Mouse (Mus musculus) myocyte (in vitro differentiated cells): ENCODE data around the gene Gm5938. TPM values are rescaled to one million over a fixed set of nuclear protein-coding genes. Genes with fewer than 3 reads are reported as not detected.

Experiments
- H3K27me3 ChIP-seq: one replicate; pipeline ENCODE4 v1.6.1; 2011; ENCODE audit not compliant: control insufficient read depth, insufficient read depth, insufficient read length
- H3K36me3 ChIP-seq: one replicate; pipeline ENCODE4 v1.6.1; 2011; ENCODE audit not compliant: control insufficient read depth, insufficient read depth
- H3K4me2 ChIP-seq: one replicate; pipeline ENCODE4 v1.6.1; 2011; ENCODE audit warnings: low read depth, control low read depth
- H3K4me3 ChIP-seq: one replicate; pipeline ENCODE4 v1.5.1; 2011; ENCODE audit warnings: mild to moderate bottlenecking, control low read depth, moderate library complexity
- H3K79me2 ChIP-seq: one replicate; pipeline ENCODE4 v1.6.1; 2011; ENCODE audit not compliant: control insufficient read depth, insufficient read depth
- H3ac ChIP-seq: one replicate; pipeline ENCODE4 v1.6.1; 2011; ENCODE audit not compliant: control insufficient read depth, insufficient read length
- CEBPB ChIP-seq: IDR thresholded peaks from 2 replicates; pipeline ENCODE4 v1.6.1; 2011; ENCODE audit warnings: mild to moderate bottlenecking, moderate library complexity; ENCODE audit not compliant: poor library complexity, insufficient read depth, severe bottlenecking
- E2F4 ChIP-seq: IDR thresholded peaks from one replicate; pipeline ENCODE4 v1.6.1; 2011; ENCODE audit warnings: mild to moderate bottlenecking, control low read depth, moderate library complexity; ENCODE audit not compliant: insufficient read depth
- MAX ChIP-seq: IDR thresholded peaks from one replicate; pipeline ENCODE4 v1.6.1; 2011; ENCODE audit warnings: low read depth, mild to moderate bottlenecking, control low read depth
- MYOD1 ChIP-seq, 3 experiments: IDR thresholded peaks; one replicate each; pipeline ENCODE4 v1.6.1; 2011; ENCODE audit warnings: control low read depth in 2 of 3, low read depth in 2 of 3, mild to moderate bottlenecking in 2 of 3, moderate library complexity in 1 of 3; ENCODE audit not compliant: insufficient read length in 2 of 3, control insufficient read depth in 1 of 3
- MYOG ChIP-seq, 3 experiments: IDR thresholded peaks; one replicate each; pipeline ENCODE4 v1.6.1; 2011; ENCODE audit warnings: control low read depth in 2 of 3, low read depth in 2 of 3, mild to moderate bottlenecking in 2 of 3; ENCODE audit not compliant: insufficient read length in 2 of 3, control insufficient read depth in 1 of 3, insufficient read depth in 1 of 3
- POLR2A ChIP-seq: IDR thresholded peaks from one replicate; pipeline ENCODE4 v1.6.1; 2011; ENCODE audit warnings: low read depth, mild to moderate bottlenecking, control low read depth, moderate library complexity; ENCODE audit not compliant: insufficient read length
- POLR2AphosphoS2 ChIP-seq: IDR thresholded peaks from one replicate; pipeline ENCODE4 v1.6.1; 2011; ENCODE audit warnings: low read depth, control low read depth; ENCODE audit not compliant: insufficient read length
- REST ChIP-seq: IDR thresholded peaks from one replicate; pipeline ENCODE4 v1.6.1; 2011; ENCODE audit warnings: mild to moderate bottlenecking, control low read depth, moderate library complexity; ENCODE audit not compliant: insufficient read depth, insufficient read length
- SRF ChIP-seq: IDR thresholded peaks from one replicate; pipeline ENCODE4 v1.6.1; 2011; ENCODE audit warnings: low read depth; ENCODE audit not compliant: control insufficient read depth, insufficient read length
- TCF12 ChIP-seq: IDR thresholded peaks from one replicate; pipeline ENCODE4 v1.6.1; 2011; ENCODE audit warnings: mild to moderate bottlenecking, control low read depth; ENCODE audit not compliant: poor library complexity, insufficient read depth, severe bottlenecking
- TCF3 ChIP-seq: IDR thresholded peaks from one replicate; pipeline ENCODE4 v1.6.1; 2011; ENCODE audit warnings: low read depth, control low read depth; ENCODE audit not compliant: insufficient read length
- USF1 ChIP-seq: IDR thresholded peaks from one replicate; pipeline ENCODE4 v1.6.1; 2011; ENCODE audit warnings: low read depth, mild to moderate bottlenecking, control low read depth, moderate library complexity
- polyA plus RNA-seq: library from polyadenylated mRNA; unstranded; fragments of >200 nt; fragmentation: generic; extraction: Trizol; gene quantifications from one replicate; pipeline ENCODE4 v1.2.1, GENCODE M21; 2012; ENCODE audit warnings: missing spikeins

Gene Gm5938
- polyA plus RNA-seq, result not detected

DNA sequence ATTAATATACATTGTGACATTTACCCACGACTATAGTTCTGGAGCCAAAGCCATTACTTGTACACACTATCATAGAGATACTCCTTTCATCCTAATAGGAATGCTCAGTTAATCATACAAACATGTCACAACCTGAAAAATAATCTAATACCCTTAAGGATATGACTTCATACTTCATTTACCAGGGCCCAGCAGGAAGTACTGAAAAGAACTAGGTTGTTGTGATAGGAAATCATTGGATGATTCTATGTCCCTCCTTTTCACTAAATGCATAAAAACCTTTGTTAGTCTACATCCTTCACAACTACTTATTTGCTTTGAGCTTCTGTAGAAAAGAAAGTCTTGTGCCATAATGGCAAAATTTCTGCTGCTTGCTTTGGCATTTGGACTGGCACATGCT is at the start of gene Gm5938:
TSS of gene Gm5938 (plus strand) at position 301 of the 400 bp plus-strand sequence.
- H3K79me2 ChIP-seq, result no peaks in the 10 kb centered on the region

DNA sequence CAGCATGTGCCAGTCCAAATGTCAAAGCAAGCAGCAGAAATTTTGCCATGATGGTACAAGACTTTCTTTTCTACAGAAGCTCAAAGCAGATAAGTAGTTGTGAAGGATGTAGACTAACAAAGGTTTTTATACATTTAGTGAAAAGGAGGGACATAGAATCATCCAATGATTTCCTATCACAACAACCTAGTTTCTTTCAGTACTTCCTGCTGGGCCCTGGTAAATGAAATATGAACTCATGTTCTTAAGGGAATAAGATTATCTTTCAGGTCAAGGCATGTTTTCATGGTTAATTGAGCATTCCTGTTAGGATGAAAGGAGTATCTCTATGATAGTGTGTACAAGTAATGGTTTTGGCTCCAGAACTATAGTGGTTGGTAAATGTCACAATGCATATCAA is 34.0 kb upstream of the Gm5938 start, which contains the start of gene Obp1a:
TSS of gene Obp1a (minus strand) at position 101 of the 400 bp plus-strand sequence.
- no peak within 1 kb of the TSS for H3K4me2 ChIP-seq
- no peaks in the 10 kb centered on the region for H3K79me2 ChIP-seq
- H3K36me3 ChIP-seq, result no peaks in the 10 kb centered on the region
- TF ChIP-seq POLR2A (no peak), TCF12 (no peak), USF1 (no peak), MYOG (IDR thresholded peaks at IDR 0.05; ENCODE audit: control insufficient read depth in 1 of 3, insufficient read depth in 1 of 3, insufficient read length in 2 of 3, low read depth in 2 of 3) (no peak), E2F4 (no peak), MAX (no peak), MYOD1 (IDR thresholded peaks at IDR 0.05; ENCODE audit: control insufficient read depth in 1 of 3, insufficient read length in 2 of 3, low read depth in 2 of 3) (no peak), CEBPB (no peak), SRF (no peak), TCF3 (no peak), REST (no peak), POLR2AphosphoS2 (no peak)
- H3K27me3 ChIP-seq, result no peaks in the 10 kb centered on the region
- H3K4me3 ChIP-seq, result no peak within 1 kb of the TSS
- H3ac ChIP-seq, result no peak within 1 kb of the TSS

More for the DNA sequence above, at the start of gene Gm5938:
- TF ChIP-seq TCF12 (no peak), REST (no peak), CEBPB (no peak), POLR2AphosphoS2 (no peak), MAX (no peak), USF1 (no peak), MYOD1 (IDR thresholded peaks at IDR 0.05; ENCODE audit: control insufficient read depth in 1 of 3, insufficient read length in 2 of 3, low read depth in 2 of 3) (no peak), POLR2A (no peak), SRF (no peak), E2F4 (no peak), TCF3 (no peak), MYOG (IDR thresholded peaks at IDR 0.05; ENCODE audit: control insufficient read depth in 1 of 3, insufficient read depth in 1 of 3, insufficient read length in 2 of 3, low read depth in 2 of 3) (no peak)
- H3K36me3 ChIP-seq, result no peaks in the 10 kb centered on the region
- H3K4me2 ChIP-seq, result no peak within 1 kb of the TSS
- no peak within 1 kb of the TSS for H3ac ChIP-seq
- H3K27me3 ChIP-seq, result no peaks in the 10 kb centered on the region
- no peak within 1 kb of the TSS for H3K4me3 ChIP-seq

Other genes with a start within 250 kb of the Gm5938 start
- gene 5430402E10Rik, start 200.4 kb upstream of the Gm5938 start, polyA plus RNA-seq, result not detected
- not detected for gene Obp1a, start 34.1 kb upstream of the Gm5938 start, polyA plus RNA-seq
- gene Obp1b, start 61.3 kb downstream of the Gm5938 start, polyA plus RNA-seq, result not detected
- not detected for gene Gm14743, start 120.5 kb downstream of the Gm5938 start, polyA plus RNA-seq
- not detected for gene 4930480E11Rik, start 244.2 kb downstream of the Gm5938 start, polyA plus RNA-seq